Mouse (Mus musculus) kidney, embryonic 14.5 days (tissue): ENCODE data around the gene Rin3. TPM values are rescaled to one million over a fixed set of nuclear protein-coding genes. Genes with fewer than 3 reads are reported as not detected.
A peak's percentile ranks its signal among the peaks of the same experiment; 100 is the strongest.

ENCODE experiments used
- ATAC-seq: fragments of 200-750 bp; cut with Nextera tagmentation; 2 replicates; pipeline ENCODE4 v1.8.0; 2017; ENCODE audit warnings: moderate number of reproducible peaks, mild to moderate bottlenecking, moderate TSS enrichment, moderate library complexity; ENCODE audit not compliant: low FRiP score, low TSS enrichment
- H3K27ac ChIP-seq: fragments of 300-500 bp; sonication (generic); 2 replicates; pipeline ENCODE4 v1.5.1; 2014; ENCODE audit warnings: low read depth, mild to moderate bottlenecking, low read length, moderate library complexity, mixed read lengths
- H3K27me3 ChIP-seq: fragments of 300-500 bp; sonication (generic); 2 replicates; pipeline ENCODE4 v1.6.1; 2014; ENCODE audit warnings: mild to moderate bottlenecking, low read length; ENCODE audit not compliant: control insufficient read depth, insufficient read depth
- H3K36me3 ChIP-seq: fragments of 300-500 bp; sonication (generic); 2 replicates; pipeline ENCODE4 v1.6.1; 2014; ENCODE audit warnings: low read length, mixed read lengths; ENCODE audit not compliant: control insufficient read depth, insufficient read depth
- H3K4me1 ChIP-seq: fragments of 300-500 bp; sonication (generic); 2 replicates; pipeline ENCODE4 v1.6.1; 2014; ENCODE audit warnings: low read length, mixed read lengths; ENCODE audit not compliant: control insufficient read depth, insufficient read depth
- H3K4me2 ChIP-seq: fragments of 300-500 bp; sonication (generic); replicated peaks from 2 replicates; pipeline ENCODE4 v1.6.1; 2014; ENCODE audit warnings: low read depth, mild to moderate bottlenecking, low read length
- H3K4me3 ChIP-seq: fragments of 300-500 bp; sonication (generic); 2 replicates; pipeline ENCODE4 v1.5.1; 2014; ENCODE audit warnings: mild to moderate bottlenecking, low read length
- H3K9ac ChIP-seq: fragments of 300-500 bp; sonication (generic); 2 replicates; pipeline ENCODE4 v1.6.1; 2014; ENCODE audit warnings: low read depth, mild to moderate bottlenecking, low read length, moderate library complexity
- H3K9me3 ChIP-seq: fragments of 300-500 bp; sonication (generic); 2 replicates; pipeline ENCODE4 v1.6.1; 2016; ENCODE audit warnings: low read length; ENCODE audit not compliant: control insufficient read depth
- WGBS: fragments of 180-500 bp; shearing (Covaris S2); extraction: QIAGEN DNeasy Blood & Tissue Kit; methylation state at CpG from one replicate; pipeline ENCODE4 v1.1.7; 2014; 5-methylcytosine and 5-hydroxymethylcytosine counted together
- polyA plus RNA-seq: library from polyadenylated mRNA; unstranded; fragments of >200 nt; fragmentation: Nextera tagmentation; extraction: Ambion mirVana; gene quantifications from 2 replicates; pipeline ENCODE4 v1.2.1, GENCODE M21; 2014

The Rin3 gene
- polyA plus RNA-seq, 1 experiment from 2014 or later = 9.2 TPM

GRCm38 (mm10) chr12:102302831-102303351, 20.0 kb downstream of the Rin3 start:
- Histone ChIP-seq H3K27ac (no peak overlapping the region), H3K9me3 (no peaks in the 10 kb centered on the region), H3K4me1 (peaks cover 22% of the 10 kb centered on the region), H3K9ac (no peak overlapping the region), H3K4me2 (no peak overlapping the region), H3K27me3 (no peaks in the 10 kb centered on the region), H3K36me3 (no peaks in the 10 kb centered on the region), H3K4me3 (no peak overlapping the region)
- WGBS = 65% methylated on average over 4 of the region's 4 CpGs
- peak; percentile 15; the same call in 1 of the 2 replicates for ATAC-seq

GRCm38 (mm10) chr12:102303867-102304266, 21.0 kb downstream of the Rin3 start:
- Histone ChIP-seq H3K4me1 (peaks cover 32% of the 10 kb centered on the region), H3K27ac (no peak overlapping the region), H3K9ac (no peak overlapping the region), H3K27me3 (no peaks in the 10 kb centered on the region), H3K4me3 (no peak overlapping the region), H3K4me2 (no peak overlapping the region), H3K36me3 (no peaks in the 10 kb centered on the region), H3K9me3 (no peaks in the 10 kb centered on the region)
- WGBS = 46% methylated on average over 7 of the region's 7 CpGs
- no peak for ATAC-seq

GRCm38 (mm10) chr12:102305069-102305836, 22.4 kb downstream of the Rin3 start:
- Histone ChIP-seq H3K36me3 (no peaks in the 10 kb centered on the region), H3K9ac (no peak overlapping the region), H3K4me3 (no peak overlapping the region), H3K9me3 (no peaks in the 10 kb centered on the region), H3K27me3 (no peaks in the 10 kb centered on the region), H3K27ac (no peak overlapping the region), H3K4me2 (no peak overlapping the region), H3K4me1 (peaks cover 32% of the 10 kb centered on the region)
- WGBS = 36% methylated on average over 10 of the region's 10 CpGs
- no peak for ATAC-seq

GRCm38 (mm10) chr12:102308001-102308456, 25.2 kb downstream of the Rin3 start:
- no peak overlapping the region for H3K4me3 ChIP-seq
- H3K4me1 ChIP-seq = peaks cover 26% of the 10 kb centered on the region
- 30% methylated on average over 6 of the region's 6 CpGs for WGBS
- ATAC-seq = peak; percentile 18; the same call in 1 of the 2 replicates
- H3K9me3 ChIP-seq = no peaks in the 10 kb centered on the region
- H3K27ac ChIP-seq = no peak overlapping the region; the same call in 1 of the 2 replicates
- H3K27me3 ChIP-seq = no peaks in the 10 kb centered on the region
- H3K4me2 ChIP-seq = no peak overlapping the region
- H3K36me3 ChIP-seq = no peaks in the 10 kb centered on the region
- H3K9ac ChIP-seq = no peak overlapping the region

- no peaks in the 10 kb centered on the region for H3K27me3 ChIP-seq
- no peaks in the 10 kb centered on the region for H3K9me3 ChIP-seq
- WGBS = 27% methylated on average over 16 of the region's 16 CpGs
- no peak overlapping the region for H3K4me3 ChIP-seq
- H3K27ac ChIP-seq = no peak overlapping the region; the same call in 1 of the 2 replicates
- H3K9ac ChIP-seq = no peak overlapping the region
- H3K4me2 ChIP-seq = no peak overlapping the region
- ATAC-seq = peak; percentile 59; the same call in 1 of the 2 replicates
- H3K4me1 ChIP-seq = peaks cover 23% of the 10 kb centered on the region
- no peaks in the 10 kb centered on the region for H3K36me3 ChIP-seq
These were observed 25.7 kb downstream of the Rin3 start for GRCm38 (mm10) chr12:102308457-102309011.

GRCm38 (mm10) chr12:102309099-102309799, 26.4 kb downstream of the Rin3 start:
- Histone ChIP-seq H3K9ac (no peak overlapping the region), H3K4me3 (no peak overlapping the region), H3K27ac (no peak overlapping the region), H3K27me3 (no peaks in the 10 kb centered on the region), H3K9me3 (no peaks in the 10 kb centered on the region), H3K4me2 (no peak overlapping the region), H3K4me1 (peaks cover 15% of the 10 kb centered on the region), H3K36me3 (no peaks in the 10 kb centered on the region)
- no peak for ATAC-seq
- WGBS = 91% methylated on average over 11 of the region's 11 CpGs

- peaks cover 14% of the 10 kb centered on the region for H3K4me1 ChIP-seq
- no peak for ATAC-seq
- WGBS = 91% methylated on average over 8 of the region's 8 CpGs
- H3K27me3 ChIP-seq = no peaks in the 10 kb centered on the region
- H3K9me3 ChIP-seq = no peaks in the 10 kb centered on the region
- H3K9ac ChIP-seq = no peak overlapping the region
- no peak overlapping the region for H3K27ac ChIP-seq
- H3K4me3 ChIP-seq = no peak overlapping the region
- H3K4me2 ChIP-seq = no peak overlapping the region
- H3K36me3 ChIP-seq = peaks cover 3% of the 10 kb centered on the region; the same call in 1 of the 2 replicates
These were observed 26.9 kb downstream of the Rin3 start for GRCm38 (mm10) chr12:102309800-102310195.

GRCm38 (mm10) chr12:102310261-102310660, 27.4 kb downstream of the Rin3 start:
- WGBS = 94% methylated on average over 3 of the region's 3 CpGs
- H3K4me1 ChIP-seq = peaks cover 14% of the 10 kb centered on the region
- no peaks in the 10 kb centered on the region for H3K27me3 ChIP-seq
- no peaks in the 10 kb centered on the region for H3K9me3 ChIP-seq
- ATAC-seq = no peak
- H3K9ac ChIP-seq = no peak overlapping the region
- H3K27ac ChIP-seq = no peak overlapping the region
- no peak overlapping the region for H3K4me3 ChIP-seq
- no peak overlapping the region for H3K4me2 ChIP-seq
- peaks cover 6% of the 10 kb centered on the region; the same call in 1 of the 2 replicates for H3K36me3 ChIP-seq
